Mouse (Mus musculus): ENCODE data around the gene Il22ra2.

DNA sequence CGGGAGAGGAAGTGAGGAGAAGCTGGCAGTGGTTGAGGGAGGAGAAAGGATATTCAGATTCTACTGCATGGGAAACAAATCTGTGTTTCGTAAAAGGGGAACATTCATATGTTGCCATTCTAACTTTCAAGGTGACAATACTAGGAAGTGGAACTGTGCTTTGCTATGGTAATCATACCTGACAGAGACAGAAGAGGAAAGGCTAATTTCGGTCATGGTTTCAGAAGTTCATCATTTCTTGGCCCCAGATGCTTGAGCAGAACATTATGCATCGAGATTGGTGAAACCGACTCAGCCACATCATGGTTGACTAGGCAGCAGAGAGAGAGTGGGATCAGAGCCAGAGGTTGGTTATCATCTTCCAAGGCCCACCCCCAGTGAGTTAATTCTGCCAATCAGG lies 47.2 kb downstream of the Il22ra2 start:
- TF ChIP-seq EP300 (IDR thresholded peaks at IDR 0.05; ENCODE audit: low read depth): no peak
- TF ChIP-seq CTCF (IDR thresholded peaks at IDR 0.05; ENCODE audit: low read depth): no peak
